Mouse (Mus musculus): ENCODE data around the gene Mtln.

The Mtln gene

DNA sequence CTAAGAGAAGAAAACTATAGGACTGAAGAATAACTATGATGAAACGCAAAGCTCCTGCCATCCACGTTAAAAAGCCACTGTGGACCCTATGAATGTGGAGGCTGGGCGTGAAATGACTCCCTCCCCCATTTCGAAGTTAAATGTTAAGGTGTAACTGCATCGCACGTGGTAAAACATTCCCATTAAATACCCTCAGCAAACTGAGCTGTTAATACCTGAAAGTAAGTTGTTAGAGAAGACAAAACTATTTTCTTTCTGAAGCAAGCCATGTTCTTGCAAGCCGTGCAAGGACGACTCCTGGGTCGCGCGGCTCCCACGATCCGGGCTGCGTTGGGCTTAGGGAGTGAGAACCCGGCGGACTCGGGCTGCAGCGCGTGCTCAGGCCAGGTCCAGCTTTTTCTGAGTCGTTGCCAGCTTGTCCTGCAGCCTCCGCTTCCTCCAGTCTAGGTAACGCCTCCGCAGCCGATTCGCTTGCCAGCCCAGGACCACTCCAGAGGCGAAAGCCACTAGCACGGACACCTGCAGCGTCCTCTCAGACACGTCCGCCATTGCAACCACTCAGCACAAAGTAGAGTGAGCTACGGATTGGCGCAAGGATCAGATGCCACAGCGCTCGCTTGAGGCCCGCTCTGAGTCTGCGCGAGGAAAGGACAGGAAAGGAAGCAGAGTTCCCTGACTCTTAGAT, at the start of gene Mtln:
Gene Mtln, minus strand, starts transcription at position 570 of the 685 bp plus-strand sequence.
- DNase-seq: peak; percentile 84

DNA sequence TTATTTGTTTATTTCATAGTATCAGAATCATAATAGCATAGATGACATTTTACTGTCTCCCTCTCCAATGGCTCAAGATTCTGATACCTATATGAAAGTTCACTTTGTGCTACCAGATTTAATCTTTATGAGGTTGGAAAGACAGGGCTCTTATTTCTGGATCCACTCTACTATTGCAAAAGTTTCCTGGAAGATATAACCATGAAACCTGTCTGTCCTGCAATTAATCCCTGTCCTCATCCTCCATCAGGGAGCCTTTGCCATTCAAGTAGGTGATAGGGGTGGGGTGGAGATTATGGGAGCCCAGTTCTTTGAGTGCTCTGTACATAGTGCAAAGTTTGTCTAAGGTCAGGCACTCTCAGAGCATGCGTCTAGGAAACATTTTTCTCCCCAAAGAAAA, 49.1 kb upstream of the Mtln start:
- DNase-seq: no peak

- no peak for DNase-seq
Measured at GRCm38 (mm10) chr2:127839425-127839824, 47.1 kb upstream of the Mtln start.

GRCm38 (mm10) chr2:127838576-127838975, 46.3 kb upstream of the Mtln start, which contains the start of gene Acoxl:
TSS of gene Acoxl (plus strand) at chr2:127838876.
- DNase-seq: no peak

- no peak for DNase-seq
Measured at GRCm38 (mm10) chr2:127832833-127833190, 40.5 kb upstream of the Mtln start.

GRCm38 (mm10) chr2:127832103-127832832, 40.0 kb upstream of the Mtln start:
- DNase-seq: no peak

DNA sequence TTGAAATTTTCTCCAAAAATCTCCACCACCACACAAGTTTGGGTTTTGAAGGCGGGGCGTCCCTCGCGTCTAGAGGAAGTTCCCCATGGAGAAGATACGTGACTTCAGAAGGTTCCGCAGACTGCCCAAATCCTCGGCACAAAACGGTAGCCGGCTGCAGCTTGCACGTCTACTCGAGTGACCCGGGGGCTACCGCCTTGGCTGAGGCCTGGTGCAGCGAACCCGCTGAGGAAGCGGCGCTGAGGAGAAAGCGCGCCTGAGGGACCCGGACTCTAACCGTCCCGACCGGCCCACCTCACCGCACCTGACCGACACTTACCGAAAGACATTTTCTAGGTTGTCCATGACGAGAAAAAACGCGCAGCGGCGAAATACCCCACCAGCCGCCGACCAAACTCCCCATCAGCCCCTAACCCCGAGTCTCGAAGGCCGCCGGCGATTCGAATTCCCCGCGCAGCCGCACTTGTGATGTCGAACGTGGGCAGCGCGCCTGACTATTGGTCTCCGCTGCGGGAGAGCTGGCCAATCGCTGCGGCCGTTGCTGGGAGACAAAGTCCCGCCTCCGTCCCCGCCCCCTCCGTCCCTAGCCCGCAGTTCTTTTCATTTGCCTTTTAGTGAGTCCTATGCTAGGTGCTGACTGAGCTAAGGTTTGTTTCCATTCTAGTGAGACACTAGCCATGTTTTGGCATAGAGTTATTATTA, 39.3 kb upstream of the Mtln start, which contains the start of gene Bub1:
Gene Bub1, minus strand, starts transcription at position 465 of the 702 bp plus-strand sequence.
- peak; percentile 98 for DNase-seq

- no peak for DNase-seq
Measured at GRCm38 (mm10) chr2:127789651-127790270, 2.5 kb downstream of the Mtln start.

GRCm38 (mm10) chr2:127789138-127789537, 3.1 kb downstream of the Mtln start:
- DNase-seq: no peak

DNA sequence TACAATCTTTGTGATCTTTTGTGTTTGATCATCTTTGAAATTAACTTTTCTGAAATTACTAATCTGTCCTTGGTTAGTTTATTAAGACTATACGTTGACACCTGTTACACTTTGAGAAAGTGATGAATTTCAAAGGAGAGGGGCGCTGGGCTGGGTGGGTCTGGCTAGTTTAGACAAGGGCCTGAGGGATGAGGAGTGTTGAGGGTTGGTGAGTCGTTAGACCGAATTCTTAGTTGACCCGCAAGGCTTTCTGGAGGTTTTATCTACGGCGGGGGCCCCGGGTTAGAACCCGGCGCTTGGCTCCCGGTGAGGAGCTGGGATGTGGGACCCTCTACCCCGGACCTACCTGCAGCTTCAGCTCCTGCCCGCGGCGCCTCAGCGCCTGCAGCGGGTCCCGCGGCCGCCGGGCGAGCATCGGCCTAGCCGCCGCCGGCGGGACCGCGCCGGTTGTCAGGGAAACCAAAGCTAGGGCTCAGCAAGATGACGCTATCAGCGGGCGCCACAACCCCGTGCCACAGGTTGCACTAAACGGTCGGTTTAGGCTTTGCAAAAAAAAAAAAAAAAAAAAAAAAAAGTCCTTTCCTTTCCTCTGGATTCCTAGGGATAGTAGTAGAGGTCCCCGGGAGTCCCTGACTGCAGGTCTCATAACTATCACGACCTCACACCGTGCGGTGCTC, 3.7 kb downstream of the Mtln start, which contains the start of gene Nphp1:
Gene Nphp1, minus strand, starts transcription at position 458 of the 677 bp plus-strand sequence.
- peak; percentile 91 for DNase-seq

GRCm38 (mm10) chr2:127787226-127787625, 5.1 kb downstream of the Mtln start:
- no peak for DNase-seq

DNA sequence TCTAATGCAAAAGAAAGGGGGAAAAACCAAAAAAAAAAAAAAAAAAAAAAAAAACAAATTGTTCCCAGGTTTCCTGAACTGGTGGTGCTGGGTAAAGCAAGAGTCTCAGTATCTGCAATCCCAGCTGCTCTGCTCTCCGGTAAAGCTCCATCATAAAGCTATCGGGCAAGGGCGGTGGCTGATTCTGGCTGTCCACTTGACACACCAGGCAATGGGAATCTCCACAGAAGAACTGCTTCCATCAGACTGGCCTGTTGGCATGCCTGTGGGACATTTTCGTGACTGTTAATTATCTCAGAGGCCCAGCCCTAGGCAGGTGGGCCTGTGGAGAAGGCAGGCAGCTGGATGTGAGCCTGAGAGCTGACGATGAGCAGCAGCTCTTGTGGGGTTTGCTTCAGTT, 13.8 kb downstream of the Mtln start:
- DNase-seq: no peak

DNA sequence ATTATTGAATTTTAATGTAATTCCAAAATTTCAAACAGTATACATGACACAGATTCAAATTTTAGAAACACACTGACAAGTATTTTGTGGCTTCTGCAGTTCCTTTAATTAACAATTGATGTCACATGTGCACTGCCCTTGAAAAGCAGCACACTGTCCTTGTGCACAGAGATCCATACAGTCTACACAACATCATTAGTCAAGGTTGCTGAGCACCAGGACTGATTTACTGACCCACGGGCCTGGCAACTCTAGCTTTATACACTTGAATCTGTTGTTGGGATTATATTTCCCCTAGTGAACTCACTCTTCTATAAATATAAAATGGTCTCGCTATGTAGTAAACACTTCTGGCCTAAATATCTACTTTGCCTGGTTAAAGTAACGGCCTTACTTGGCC, 17.3 kb downstream of the Mtln start:
- DNase-seq: no peak

DNA sequence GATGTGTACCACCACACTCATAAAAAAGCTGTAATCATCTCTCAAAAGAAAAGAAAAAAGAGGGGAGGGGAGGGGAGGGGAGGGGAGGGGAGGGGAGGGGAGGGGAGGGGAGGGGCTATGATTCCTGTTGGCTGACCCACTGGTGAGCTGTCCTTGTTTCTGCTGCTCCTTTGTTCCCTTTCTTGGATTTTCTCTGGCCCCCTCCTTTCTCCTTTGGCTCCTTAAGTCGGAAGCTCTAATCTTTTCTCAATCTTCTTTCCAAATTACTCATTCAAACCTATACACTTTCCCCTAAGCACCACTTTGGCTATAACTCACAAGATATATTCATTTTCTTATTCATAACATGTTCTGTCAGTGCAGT, 17.7 kb downstream of the Mtln start:
- DNase-seq: no peak

DNA sequence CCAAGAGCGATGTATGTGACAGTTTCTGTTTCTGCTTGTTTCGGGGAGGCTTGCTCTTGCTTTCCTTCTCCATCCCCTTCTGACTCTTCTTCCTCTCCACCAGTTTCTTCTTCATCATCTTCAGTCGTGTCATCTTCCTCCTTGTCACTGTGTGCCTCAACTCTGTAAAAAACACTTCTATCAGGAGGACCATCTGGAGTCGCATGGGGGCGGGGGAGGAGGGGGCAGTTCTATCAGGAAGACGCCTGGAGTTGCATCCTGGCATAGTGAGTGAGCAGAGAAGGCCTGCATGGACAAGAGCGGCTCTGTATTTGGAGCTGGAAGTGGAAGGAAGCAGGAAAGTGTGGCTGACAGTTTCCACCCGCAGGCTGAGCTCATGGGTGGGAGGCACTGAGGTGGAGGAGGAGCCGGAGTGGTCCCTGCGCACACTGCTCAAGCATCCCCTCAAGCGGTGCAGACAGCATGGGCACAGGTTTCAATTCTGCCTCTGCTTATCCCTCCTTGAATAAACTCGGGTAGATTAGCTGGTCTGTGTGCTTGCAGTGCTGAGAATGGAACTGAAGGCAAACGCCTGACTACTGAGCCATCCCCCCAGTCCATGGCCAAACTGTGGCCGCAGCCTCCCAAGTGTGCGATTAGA, 18.2 kb downstream of the Mtln start:
- DNase-seq: no peak

GRCm38 (mm10) chr2:127761587-127761986, 30.7 kb downstream of the Mtln start:
- no peak for DNase-seq

DNA sequence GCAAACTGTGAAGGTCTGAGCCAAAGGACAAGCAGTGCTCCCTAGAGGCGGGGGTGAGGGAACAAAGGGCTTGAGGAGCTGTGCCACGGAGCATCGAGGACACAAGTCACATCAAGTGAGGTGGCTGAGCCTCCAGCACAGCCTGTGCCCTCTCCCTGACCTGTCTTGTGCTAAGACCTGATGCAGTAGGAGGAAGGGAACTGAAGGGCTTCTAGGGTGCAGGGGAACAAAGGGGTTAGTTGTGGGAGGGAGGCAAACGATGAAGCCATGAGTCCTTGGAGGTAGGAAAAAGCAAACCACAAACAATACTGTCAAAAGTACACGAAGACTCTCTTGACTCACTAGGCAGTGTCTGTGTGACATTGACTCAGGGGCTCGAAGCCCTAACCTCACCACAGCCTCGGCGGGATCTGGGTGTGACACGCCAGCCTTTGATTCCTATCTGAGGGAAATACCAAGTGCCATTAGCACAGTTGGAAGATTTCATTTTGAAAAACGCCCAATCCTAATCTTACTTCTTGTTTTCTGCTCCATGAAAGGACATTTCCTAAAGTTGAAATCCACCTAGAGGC, 31.8 kb downstream of the Mtln start:
- no peak for DNase-seq

GRCm38 (mm10) chr2:127760014-127760413, 32.3 kb downstream of the Mtln start:
- DNase-seq: no peak

DNA sequence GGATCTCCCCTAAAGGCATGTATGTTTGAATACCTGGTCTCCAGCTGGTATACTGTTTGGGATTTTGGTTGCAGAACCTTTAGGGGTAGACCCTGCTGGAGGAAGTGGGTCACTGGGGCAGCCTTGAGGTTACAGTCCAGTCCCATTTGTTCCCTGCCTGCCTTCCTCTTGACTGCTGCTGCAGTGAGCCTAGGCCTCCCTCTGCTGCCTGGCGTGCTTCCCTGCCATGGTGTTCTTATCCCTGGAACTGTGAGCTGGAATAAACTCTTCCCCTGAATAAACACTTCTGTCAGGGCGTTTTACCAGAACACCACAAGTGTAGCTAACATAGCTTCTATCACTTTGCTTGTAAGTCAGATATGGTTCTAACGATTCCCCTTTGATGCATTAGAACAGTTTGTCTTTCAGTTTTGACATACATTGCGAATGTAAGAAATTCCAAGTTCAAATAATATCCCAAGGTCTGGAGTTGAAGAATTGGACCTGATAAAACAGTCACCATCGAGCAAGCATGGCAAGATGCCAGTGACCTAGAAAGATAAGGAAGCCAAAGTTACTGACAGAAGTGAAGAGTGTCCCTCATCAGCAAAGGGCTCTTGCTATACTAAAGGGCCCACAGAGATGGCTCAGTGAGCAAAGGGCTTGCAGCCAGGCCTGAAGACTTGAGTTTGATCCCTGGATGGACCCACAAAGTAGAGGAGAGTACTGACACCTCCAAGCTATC, 33.0 kb downstream of the Mtln start:
- DNase-seq: no peak

- DNase-seq: no peak
Measured at GRCm38 (mm10) chr2:127757171-127757570, 35.1 kb downstream of the Mtln start.

- DNase-seq: no peak
Measured at GRCm38 (mm10) chr2:127754113-127754512, 38.2 kb downstream of the Mtln start.

Measured in thymus, postnatal 4 days (tissue).